Mouse (Mus musculus) kidney, postnatal 0 days (tissue): ENCODE data around the gene Rnf32. TPM values are rescaled to one million over a fixed set of nuclear protein-coding genes. Genes with fewer than 3 reads are reported as not detected.
A peak's percentile ranks its signal among the peaks of the same experiment; 100 is the strongest.

Experiments
- ATAC-seq: fragments of 200-750 bp; cut with Nextera tagmentation; replicated peaks from 2 replicates; pipeline ENCODE4 v1.8.0; 2017; ENCODE audit warnings: low read depth, moderate number of reproducible peaks, moderate TSS enrichment, moderate library complexity; ENCODE audit not compliant: low FRiP score
- DNase-seq: peaks from one replicate; pipeline ENCODE4 v3.0.0-alpha.2; 2016; ENCODE audit warnings: low spot score
- H3K27ac ChIP-seq: fragments of 300-500 bp; sonication (generic); 2 replicates; pipeline ENCODE4 v1.5.1; 2014; ENCODE audit warnings: mild to moderate bottlenecking
- H3K27me3 ChIP-seq: fragments of 300-500 bp; sonication (generic); 2 replicates; pipeline ENCODE4 v1.6.1; 2014; ENCODE audit warnings: low read length, mixed read lengths; ENCODE audit not compliant: insufficient read depth
- H3K36me3 ChIP-seq: fragments of 300-500 bp; sonication (generic); 2 replicates; pipeline ENCODE4 v1.6.1; 2014; ENCODE audit warnings: low read length, mixed read lengths; ENCODE audit not compliant: insufficient read depth
- H3K4me1 ChIP-seq: fragments of 300-500 bp; sonication (generic); replicated peaks from 2 replicates; pipeline ENCODE4 v1.6.1; 2014; ENCODE audit warnings: antibody characterized with exemption, low read length, mixed read lengths; ENCODE audit not compliant: insufficient read depth
- H3K4me2 ChIP-seq: fragments of 300-500 bp; sonication (generic); 2 replicates; pipeline ENCODE4 v1.6.1; 2014; ENCODE audit warnings: mild to moderate bottlenecking, low read length, moderate library complexity, mixed read lengths
- H3K4me3 ChIP-seq: fragments of 300-500 bp; sonication (generic); replicated peaks from 2 replicates; pipeline ENCODE4 v1.5.1; 2014; ENCODE audit warnings: low read depth, low read length
- H3K9ac ChIP-seq: fragments of 300-500 bp; sonication (generic); 2 replicates; pipeline ENCODE4 v1.6.1; 2014; ENCODE audit warnings: low read depth, low read length
- H3K9me3 ChIP-seq: fragments of 300-500 bp; sonication (generic); replicated peaks from 2 replicates; pipeline ENCODE4 v1.6.1; 2016; ENCODE audit warnings: low read length, inconsistent platforms, mixed read lengths
- CTCF ChIP-seq: IDR thresholded peaks from 2 replicates; pipeline ENCODE4 v1.5.1; 2016; ENCODE audit warnings: antibody characterized with exemption, low read depth, mild to moderate bottlenecking, moderate library complexity
- WGBS: fragments of 180-500 bp; shearing (Covaris S2); extraction: QIAGEN DNeasy Blood & Tissue Kit; methylation state at CpG from one replicate; pipeline ENCODE4 v1.1.7; 2014; 5-methylcytosine and 5-hydroxymethylcytosine counted together
- polyA plus RNA-seq: library from polyadenylated mRNA; unstranded; fragments of >200 nt; fragmentation: Nextera tagmentation; extraction: Ambion mirVana; gene quantifications from 2 replicates; pipeline ENCODE4 v1.2.1, GENCODE M21; 2015

Rnf32 gene
- 1.6 and 1.8 TPM in 2 replicates for polyA plus RNA-seq

DNA sequence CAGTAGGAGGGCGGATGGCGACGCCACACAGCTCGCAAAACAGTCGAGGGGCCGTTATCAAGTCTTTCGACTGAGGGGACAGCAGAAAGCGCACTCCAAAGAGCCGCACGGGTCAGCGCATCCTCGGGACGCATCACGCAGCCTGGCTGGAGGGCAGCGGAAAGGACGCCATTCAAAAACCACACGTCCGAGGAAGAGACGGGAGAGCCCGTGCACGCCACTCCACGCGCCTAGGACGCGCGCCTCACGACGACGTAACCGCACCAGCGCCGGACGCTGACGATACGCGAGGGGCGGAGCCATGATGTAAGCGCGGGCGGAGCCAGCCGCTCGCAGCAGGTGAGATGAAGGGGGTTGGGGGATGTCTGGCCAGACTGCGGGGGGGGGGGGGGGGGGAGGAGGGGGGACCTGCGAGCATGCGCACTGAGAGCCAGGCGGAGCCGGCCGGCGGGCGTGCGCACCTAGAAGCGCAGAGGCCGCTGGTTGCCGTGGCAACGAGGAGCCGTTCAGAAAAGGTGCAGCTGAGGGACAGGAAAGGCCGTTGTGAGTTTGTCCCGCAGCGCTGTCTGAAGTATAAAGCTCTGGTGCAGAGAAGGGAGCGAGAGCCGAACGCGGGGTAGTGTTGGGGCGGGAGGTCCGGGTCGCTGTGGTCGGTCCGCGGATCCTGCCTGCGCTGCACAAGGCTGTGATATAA, at the start of gene Rnf32:
TSS of gene Rnf32 (plus strand) at position 423 of the 694 bp plus-strand sequence.
- H3K27me3 ChIP-seq, result no peaks in the 10 kb centered on the region
- H3K9ac ChIP-seq, result peak within 1 kb of the TSS; percentile 63
- H3K36me3 ChIP-seq, result no peaks in the 10 kb centered on the region
- DNase-seq, result peak; percentile 73
- peak; percentile 97 for ATAC-seq
- peak within 1 kb of the TSS; percentile 77 for H3K4me2 ChIP-seq
- no peaks in the 10 kb centered on the region for H3K9me3 ChIP-seq
- no peaks in the 10 kb centered on the region for H3K4me1 ChIP-seq
- H3K27ac ChIP-seq, result 0 out of 2 replicates have a peak within 1 kb of the TSS, but pooled peaks have one; percentile 25
- TF ChIP-seq CTCF, result no peak
- under 1% methylated on average over 67 of the region's 70 CpGs for WGBS
- peak within 1 kb of the TSS; percentile 52 for H3K4me3 ChIP-seq

DNA sequence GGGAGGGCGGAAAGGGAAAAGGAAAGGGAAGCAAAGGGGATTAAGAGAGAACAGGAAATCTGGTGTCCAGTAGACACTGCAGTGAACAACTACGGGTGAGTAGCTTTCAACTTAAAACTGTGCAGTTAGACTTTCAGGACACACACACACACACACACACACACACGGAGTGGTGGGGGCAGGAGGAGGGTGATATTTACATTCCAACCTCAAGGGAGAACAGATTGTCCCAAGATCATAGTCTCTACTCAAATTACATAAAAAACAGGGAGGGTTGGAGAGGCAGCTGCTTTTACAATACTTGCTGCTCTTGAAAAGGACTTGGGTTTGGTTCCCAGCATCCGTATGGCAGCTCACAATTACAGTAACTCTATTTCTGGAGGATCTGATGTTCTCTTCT, 45.6 kb upstream of the Rnf32 start:
- peak; percentile 18 for DNase-seq

DNA sequence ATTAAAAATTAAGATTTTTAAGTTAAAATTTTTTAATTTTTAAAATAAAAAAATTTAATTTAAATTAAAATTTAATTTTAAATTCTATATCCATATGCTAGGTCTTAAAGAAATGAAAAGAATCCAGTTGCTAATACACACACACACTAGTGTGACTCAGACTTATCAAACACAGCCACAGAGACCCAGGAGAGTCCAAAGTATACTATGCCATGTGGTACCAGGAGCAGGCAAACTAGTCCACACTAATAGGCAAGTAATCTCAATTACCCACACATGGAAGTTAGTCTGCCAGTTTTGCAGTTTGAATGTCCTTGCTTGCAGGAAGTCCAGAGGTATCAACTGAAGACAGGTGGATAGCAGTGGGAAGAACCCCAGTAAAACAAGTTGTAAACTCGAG, 35.9 kb upstream of the Rnf32 start:
- Histone ChIP-seq H3K4me2 (no peak overlapping the region), H3K27me3 (no peaks in the 10 kb centered on the region), H3K9ac (no peak overlapping the region), H3K4me3 (no peak overlapping the region), H3K9me3 (no peaks in the 10 kb centered on the region), H3K4me1 (no peaks in the 10 kb centered on the region), H3K36me3 (no peaks in the 10 kb centered on the region), H3K27ac (no peak overlapping the region)
- ATAC-seq (no peak), DNase-seq (no peak)
- no peak for TF ChIP-seq CTCF
- 65% methylated on average over 1 of the region's 1 CpGs for WGBS

More for the DNA sequence above, 45.6 kb upstream of the Rnf32 start:
- no peak overlapping the region for H3K4me2 ChIP-seq
- no peak overlapping the region for H3K9ac ChIP-seq
- no peak overlapping the region for H3K27ac ChIP-seq
- H3K4me1 ChIP-seq, result no peaks in the 10 kb centered on the region
- no peaks in the 10 kb centered on the region for H3K27me3 ChIP-seq
- ATAC-seq, result no peak
- no peak overlapping the region for H3K4me3 ChIP-seq
- TF ChIP-seq CTCF, result no peak
- WGBS, result 40% methylated on average over 4 of the region's 4 CpGs
- no peaks in the 10 kb centered on the region for H3K9me3 ChIP-seq
- no peaks in the 10 kb centered on the region for H3K36me3 ChIP-seq

DNA sequence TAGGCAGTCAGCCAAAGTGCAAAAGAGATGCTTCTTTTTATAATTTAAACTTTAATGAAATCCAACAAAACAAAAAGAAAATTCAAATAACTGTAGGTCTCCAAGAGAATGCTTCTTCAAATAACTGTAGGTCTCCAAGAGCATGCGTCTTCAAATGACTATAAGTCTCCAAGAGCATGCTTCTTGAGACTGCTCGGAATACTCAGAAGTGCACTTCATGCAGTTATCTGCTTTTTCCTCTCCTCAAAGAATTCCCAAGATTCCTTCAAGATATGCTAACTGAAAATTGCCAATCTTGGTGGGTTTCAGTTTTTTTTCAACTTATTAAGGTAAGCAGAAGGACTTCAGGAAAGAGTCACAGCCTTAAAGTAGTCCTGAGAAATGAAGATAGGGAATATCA, 28.8 kb upstream of the Rnf32 start:
- Histone ChIP-seq H3K4me1 (no peaks in the 10 kb centered on the region), H3K9ac (no peak overlapping the region), H3K27me3 (no peaks in the 10 kb centered on the region), H3K4me3 (no peak overlapping the region), H3K4me2 (no peak overlapping the region), H3K9me3 (no peaks in the 10 kb centered on the region), H3K36me3 (no peaks in the 10 kb centered on the region), H3K27ac (no peak overlapping the region)
- TF ChIP-seq CTCF, result no peak
- no peak for ATAC-seq
- no peak for DNase-seq
- 88% methylated on average over 2 of the region's 2 CpGs for WGBS

DNA sequence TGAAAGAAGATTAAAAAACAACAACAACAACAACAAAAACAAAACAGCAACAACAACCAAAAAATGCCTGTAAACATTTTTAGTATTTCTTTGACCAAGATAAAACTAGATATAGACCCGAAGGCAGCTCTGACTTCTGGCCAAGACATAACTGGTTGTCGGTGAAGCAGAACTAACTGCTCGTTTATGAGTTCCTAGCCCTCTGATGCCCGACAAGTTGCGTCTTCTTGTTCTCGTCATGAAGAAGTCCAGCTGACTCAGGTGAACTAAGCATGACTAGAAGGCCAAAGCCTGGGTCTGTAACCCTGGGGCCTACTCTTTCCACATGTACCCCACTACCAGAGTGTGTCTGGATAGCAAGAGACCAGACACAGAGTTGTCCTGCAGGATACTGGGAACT, 25.6 kb upstream of the Rnf32 start:
- H3K4me1 ChIP-seq, result no peaks in the 10 kb centered on the region

DNA sequence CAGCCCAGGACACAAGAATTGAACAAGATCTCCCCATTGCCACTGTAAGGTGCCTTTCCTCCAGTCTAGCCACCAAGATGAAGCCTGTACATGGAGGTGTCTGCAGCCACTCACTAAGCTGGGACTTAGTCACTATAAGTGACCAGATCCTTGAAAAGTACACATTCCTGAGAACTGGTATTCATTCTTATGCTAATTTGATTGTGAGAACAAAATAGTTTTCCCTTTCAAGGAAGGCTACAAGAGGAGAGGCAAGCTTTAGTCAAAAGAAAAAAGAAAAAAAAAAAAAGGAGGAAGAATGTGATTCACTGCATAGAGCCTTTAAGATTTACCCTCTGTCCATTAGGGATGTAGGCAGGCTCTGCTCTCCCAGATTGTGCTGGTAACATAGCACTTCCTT, 24.6 kb upstream of the Rnf32 start:
- Histone ChIP-seq H3K36me3 (no peaks in the 10 kb centered on the region), H3K4me3 (no peak overlapping the region), H3K27me3 (no peaks in the 10 kb centered on the region), H3K4me1 (no peaks in the 10 kb centered on the region), H3K9ac (no peak overlapping the region), H3K4me2 (no peak overlapping the region), H3K9me3 (no peaks in the 10 kb centered on the region), H3K27ac (no peak overlapping the region)
- DNase-seq, result no peak
- no peak for ATAC-seq
- TF ChIP-seq CTCF, result no peak

More for the DNA sequence above, 25.6 kb upstream of the Rnf32 start:
- no peak for TF ChIP-seq CTCF
- 46% methylated on average over 6 of the region's 6 CpGs for WGBS
- Histone ChIP-seq H3K4me3 (no peak overlapping the region), H3K27me3 (no peaks in the 10 kb centered on the region), H3K4me2 (no peak overlapping the region), H3K9ac (no peak overlapping the region), H3K27ac (no peak overlapping the region), H3K9me3 (no peaks in the 10 kb centered on the region), H3K36me3 (no peaks in the 10 kb centered on the region)
- peak; percentile 17 for DNase-seq
- ATAC-seq, result no peak

DNA sequence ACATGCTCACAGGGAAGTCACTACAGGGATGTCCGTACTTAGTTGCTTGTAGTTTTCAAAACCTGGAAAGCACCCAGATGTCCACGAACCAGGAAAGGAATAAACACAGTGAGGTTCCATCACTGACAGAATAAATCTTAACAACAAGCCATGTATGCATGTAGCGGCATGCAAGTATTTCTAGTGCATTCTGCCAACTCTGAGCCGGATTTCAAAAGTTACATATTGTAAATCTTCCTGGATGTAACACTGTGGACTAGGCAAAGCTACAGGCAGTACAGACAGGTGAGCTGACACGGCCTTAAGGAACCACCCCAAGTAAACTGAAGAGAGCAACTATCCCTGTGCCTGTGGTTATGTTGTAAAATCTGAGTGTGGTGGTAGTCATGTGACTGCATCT, 9.0 kb upstream of the Rnf32 start:
- 68% methylated on average over 5 of the region's 5 CpGs for WGBS
- H3K4me3 ChIP-seq, result no peak overlapping the region
- H3K4me2 ChIP-seq, result no peak overlapping the region
- TF ChIP-seq CTCF, result no peak
- no peaks in the 10 kb centered on the region for H3K27me3 ChIP-seq
- no peaks in the 10 kb centered on the region for H3K36me3 ChIP-seq
- no peaks in the 10 kb centered on the region for H3K4me1 ChIP-seq
- DNase-seq, result no peak
- H3K9ac ChIP-seq, result no peak overlapping the region
- ATAC-seq, result no peak
- no peak overlapping the region for H3K27ac ChIP-seq
- no peaks in the 10 kb centered on the region for H3K9me3 ChIP-seq
